Mouse (Mus musculus) midbrain, embryonic 12.5 days (tissue): ENCODE results near the gene Luc7l3. TPM values are rescaled to one million over a fixed set of nuclear protein-coding genes. Genes with fewer than 3 reads are reported as not detected.

Experiments
- ATAC-seq: fragments of 200-750 bp; cut with Nextera tagmentation; 2 replicates; pipeline ENCODE4 v1.8.0; 2017; ENCODE audit warnings: low read depth, moderate TSS enrichment, moderate library complexity; ENCODE audit not compliant: low FRiP score
- H3K27ac ChIP-seq: fragments of 300-500 bp; sonication (generic); replicated peaks from 2 replicates; pipeline ENCODE4 v1.5.1; 2016; ENCODE audit warnings: mild to moderate bottlenecking
- H3K27me3 ChIP-seq: fragments of 300-500 bp; sonication (generic); 2 replicates; pipeline ENCODE4 v1.6.1; 2016; ENCODE audit warnings: mild to moderate bottlenecking
- H3K36me3 ChIP-seq: fragments of 300-500 bp; sonication (generic); 2 replicates; pipeline ENCODE4 v1.6.1; 2016
- H3K4me1 ChIP-seq: fragments of 300-500 bp; sonication (generic); 2 replicates; pipeline ENCODE4 v1.6.1; 2016
- H3K4me2 ChIP-seq: fragments of 300-500 bp; sonication (generic); replicated peaks from 2 replicates; pipeline ENCODE4 v1.6.1; 2016; ENCODE audit warnings: mild to moderate bottlenecking, moderate library complexity
- H3K4me3 ChIP-seq: fragments of 300-500 bp; sonication (generic); 2 replicates; pipeline ENCODE4 v1.5.1; 2016; ENCODE audit warnings: mild to moderate bottlenecking
- H3K9ac ChIP-seq: fragments of 300-500 bp; sonication (generic); replicated peaks from 2 replicates; pipeline ENCODE4 v1.6.1; 2016; ENCODE audit warnings: mild to moderate bottlenecking, moderate library complexity
- H3K9me3 ChIP-seq: fragments of 300-500 bp; sonication (generic); 2 replicates; pipeline ENCODE4 v1.6.1; 2016; ENCODE audit warnings: mild to moderate bottlenecking
- WGBS: fragments of 180-500 bp; shearing (Covaris S2); methylation state at CpG from one replicate; pipeline ENCODE4 v1.1.7; 2016; 5-methylcytosine and 5-hydroxymethylcytosine counted together
- polyA plus RNA-seq: library from polyadenylated mRNA; unstranded; fragments of >200 nt; fragmentation: Nextera tagmentation; extraction: Ambion mirVana; gene quantifications from 2 replicates; pipeline ENCODE4 v1.2.1, GENCODE M21; 2016

Gene Luc7l3
- polyA plus RNA-seq, 1 experiment from 2014 or later: 145 TPM

GRCm38 (mm10) chr11:94265134-94265785 is 56.5 kb downstream of the Luc7l3 start:
- Histone ChIP-seq H3K4me1 (peaks cover 10% of the 10 kb centered on the region; the same call in 1 of the 2 replicates), H3K9ac (peak overlapping the region; percentile 34; the same call in 1 of the 2 replicates), H3K36me3 (no peaks in the 10 kb centered on the region), H3K9me3 (no peaks in the 10 kb centered on the region), H3K4me2 (peak overlapping the region; percentile 61), H3K27ac (no peak overlapping the region), H3K4me3 (peak overlapping the region; percentile 39), H3K27me3 (no peaks in the 10 kb centered on the region)
- peak; percentile 54; the same call in 1 of the 2 replicates for ATAC-seq
- WGBS: 2% methylated on average over 18 of the region's 18 CpGs

GRCm38 (mm10) chr11:94261585-94262370 is 60.0 kb downstream of the Luc7l3 start:
- H3K27ac ChIP-seq: no peak overlapping the region
- ATAC-seq: no peak
- no peaks in the 10 kb centered on the region for H3K27me3 ChIP-seq
- H3K4me2 ChIP-seq: no peak overlapping the region
- H3K4me1 ChIP-seq: peaks cover 10% of the 10 kb centered on the region; the same call in 1 of the 2 replicates
- H3K4me3 ChIP-seq: no peak overlapping the region
- H3K9me3 ChIP-seq: no peaks in the 10 kb centered on the region
- no peaks in the 10 kb centered on the region for H3K36me3 ChIP-seq
- H3K9ac ChIP-seq: no peak overlapping the region
- WGBS: 72% methylated on average over 6 of the region's 6 CpGs

- H3K4me3 ChIP-seq: no peak overlapping the region
- H3K4me2 ChIP-seq: no peak overlapping the region
- no peaks in the 10 kb centered on the region for H3K36me3 ChIP-seq
- no peak overlapping the region for H3K27ac ChIP-seq
- no peaks in the 10 kb centered on the region for H3K9me3 ChIP-seq
- 53% methylated on average over 4 of the region's 4 CpGs for WGBS
- H3K9ac ChIP-seq: no peak overlapping the region
- no peak for ATAC-seq
- H3K27me3 ChIP-seq: no peaks in the 10 kb centered on the region
- H3K4me1 ChIP-seq: 0 out of 2 replicates have a peak, but pooled peaks cover 3% of the 10 kb centered on the region
Observed at GRCm38 (mm10) chr11:94259814-94260213, 62.0 kb downstream of the Luc7l3 start.

GRCm38 (mm10) chr11:94257987-94258386 is 63.8 kb downstream of the Luc7l3 start:
- no peaks in the 10 kb centered on the region for H3K27me3 ChIP-seq
- WGBS: 89% methylated on average over 14 of the region's 14 CpGs
- no peak for ATAC-seq
- H3K9me3 ChIP-seq: no peaks in the 10 kb centered on the region
- H3K36me3 ChIP-seq: no peaks in the 10 kb centered on the region
- H3K27ac ChIP-seq: no peak overlapping the region
- no peak overlapping the region for H3K4me3 ChIP-seq
- H3K9ac ChIP-seq: no peak overlapping the region
- H3K4me2 ChIP-seq: no peak overlapping the region
- H3K4me1 ChIP-seq: no peaks in the 10 kb centered on the region

- no peak overlapping the region for H3K4me2 ChIP-seq
- no peak overlapping the region for H3K9ac ChIP-seq
- no peaks in the 10 kb centered on the region for H3K4me1 ChIP-seq
- no peak overlapping the region for H3K27ac ChIP-seq
- no peak overlapping the region for H3K4me3 ChIP-seq
- WGBS: 76% methylated on average over 5 of the region's 5 CpGs
- ATAC-seq: no peak
- no peaks in the 10 kb centered on the region for H3K27me3 ChIP-seq
- H3K36me3 ChIP-seq: no peaks in the 10 kb centered on the region
- H3K9me3 ChIP-seq: no peaks in the 10 kb centered on the region
Observed at GRCm38 (mm10) chr11:94255733-94256132, 66.1 kb downstream of the Luc7l3 start.

DNA sequence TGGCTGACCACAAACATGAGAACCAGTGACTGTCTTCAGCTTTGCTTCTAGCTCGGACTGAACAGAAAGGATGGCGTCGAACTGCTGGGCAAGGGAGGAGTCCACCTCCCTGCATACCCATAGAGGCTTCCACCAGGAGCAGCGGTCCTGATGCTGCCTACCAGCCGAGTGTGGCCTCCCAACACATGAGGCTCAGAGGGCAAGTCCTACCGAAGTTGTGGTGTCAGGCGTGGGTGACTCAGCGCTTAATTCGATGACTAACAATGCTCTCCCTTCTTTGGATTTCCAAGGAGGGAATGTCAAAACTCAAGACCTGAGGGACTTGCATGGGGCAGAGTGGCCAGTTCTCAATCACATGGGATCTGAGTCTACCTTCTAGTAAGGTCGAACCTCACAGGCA is 68.1 kb downstream of the Luc7l3 start:
- Histone ChIP-seq H3K4me1 (no peaks in the 10 kb centered on the region), H3K4me3 (no peak overlapping the region), H3K36me3 (no peaks in the 10 kb centered on the region), H3K9ac (no peak overlapping the region), H3K27ac (no peak overlapping the region), H3K4me2 (no peak overlapping the region), H3K27me3 (no peaks in the 10 kb centered on the region), H3K9me3 (no peaks in the 10 kb centered on the region)
- WGBS: 87% methylated on average over 10 of the region's 10 CpGs
- ATAC-seq: no peak

DNA sequence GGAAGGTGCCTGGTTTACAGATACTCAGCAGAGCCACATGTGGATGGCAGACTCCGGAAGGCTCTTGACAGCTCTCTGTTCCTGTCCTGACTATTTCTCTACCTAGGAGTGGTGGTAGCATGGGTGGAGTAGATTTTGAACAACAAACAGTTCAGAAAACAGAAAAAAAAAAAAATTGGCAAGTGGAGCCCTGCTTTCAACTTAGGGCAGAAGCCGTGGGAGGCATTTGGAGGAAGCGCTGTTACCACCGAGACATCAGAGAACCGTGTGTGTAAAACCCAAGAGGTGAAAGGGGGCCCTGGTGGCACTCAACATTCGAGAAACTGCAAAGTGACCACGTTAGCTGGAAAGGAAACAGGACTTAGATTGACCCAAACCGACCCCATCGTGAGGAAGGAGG is 68.6 kb downstream of the Luc7l3 start:
- no peak overlapping the region for H3K4me3 ChIP-seq
- H3K4me2 ChIP-seq: no peak overlapping the region
- WGBS: 85% methylated on average over 9 of the region's 9 CpGs
- H3K9me3 ChIP-seq: no peaks in the 10 kb centered on the region
- no peak for ATAC-seq
- H3K27ac ChIP-seq: no peak overlapping the region
- H3K9ac ChIP-seq: no peak overlapping the region
- no peaks in the 10 kb centered on the region for H3K4me1 ChIP-seq
- H3K36me3 ChIP-seq: no peaks in the 10 kb centered on the region
- H3K27me3 ChIP-seq: no peaks in the 10 kb centered on the region

DNA sequence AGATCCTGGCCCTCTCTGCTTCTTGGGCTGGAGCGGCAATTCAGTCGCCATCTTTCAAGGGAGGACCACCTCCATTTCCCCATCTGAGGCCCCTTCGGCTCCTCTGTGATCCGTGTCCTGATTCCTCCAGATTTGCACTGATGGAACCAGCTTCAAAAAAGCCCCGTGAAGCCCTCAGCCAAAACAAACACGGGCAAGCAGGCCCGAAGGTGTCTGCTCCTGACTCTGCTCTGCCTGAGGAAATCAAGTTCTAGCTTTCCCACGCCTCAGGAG is 75.1 kb downstream of the Luc7l3 start:
- 79% methylated on average over 8 of the region's 8 CpGs for WGBS
- no peak overlapping the region for H3K9ac ChIP-seq
- H3K4me1 ChIP-seq: peaks cover 44% of the 10 kb centered on the region
- no peak for ATAC-seq
- no peak overlapping the region for H3K4me2 ChIP-seq
- no peak overlapping the region for H3K4me3 ChIP-seq
- H3K36me3 ChIP-seq: no peaks in the 10 kb centered on the region
- H3K9me3 ChIP-seq: no peaks in the 10 kb centered on the region
- H3K27ac ChIP-seq: peak overlapping the region; percentile 57; the same call in 1 of the 2 replicates
- H3K27me3 ChIP-seq: peaks cover 29% of the 10 kb centered on the region

DNA sequence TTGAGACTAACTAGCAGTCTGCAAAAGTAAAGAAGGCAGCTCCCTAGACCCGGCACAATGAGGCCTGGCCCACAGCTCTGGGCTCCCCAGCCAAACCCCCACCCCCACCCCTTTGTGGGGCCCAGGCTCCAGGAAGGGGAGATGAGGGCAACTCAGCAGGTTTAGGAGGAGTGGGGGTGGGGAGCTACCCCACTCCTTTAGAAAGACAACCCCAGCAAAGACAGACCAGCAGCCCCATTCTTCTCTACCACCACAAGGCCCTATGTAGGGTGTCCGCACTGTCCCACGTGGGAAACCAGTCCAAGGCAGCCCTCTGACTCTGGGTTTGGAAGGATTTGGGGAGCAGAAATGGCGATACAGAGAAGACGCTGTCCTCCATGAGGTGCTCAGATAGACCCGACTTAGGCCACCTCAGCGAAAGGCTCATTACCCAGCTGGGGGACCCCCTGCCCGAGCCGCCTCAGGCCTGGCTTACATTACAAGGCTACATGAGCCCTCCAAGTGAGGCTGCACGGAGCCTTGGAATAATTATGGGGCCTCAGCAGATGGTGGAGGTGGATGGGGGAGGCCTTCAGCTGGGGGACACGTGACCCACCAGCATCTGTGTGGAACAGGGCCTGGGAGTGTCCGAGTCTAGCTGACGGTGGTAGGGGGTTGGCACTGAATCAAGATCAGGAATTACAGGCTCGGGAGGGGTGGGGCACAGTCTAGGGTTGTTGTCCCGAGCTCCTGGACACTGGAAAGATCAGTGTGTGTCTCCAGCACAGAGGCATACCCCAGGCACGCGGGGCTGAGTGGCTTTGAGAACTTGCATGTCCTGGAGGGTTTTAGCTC is 75.6 kb downstream of the Luc7l3 start, which contains the start of gene Wfikkn2:
TSS of gene Wfikkn2 (minus strand) at position 51 of the 834 bp plus-strand sequence.
- peak; percentile 83 for ATAC-seq
- Histone ChIP-seq H3K36me3 (no peaks in the 10 kb centered on the region), H3K9me3 (no peaks in the 10 kb centered on the region), H3K9ac (no peak within 1 kb of the TSS), H3K4me1 (peaks cover 44% of the 10 kb centered on the region), H3K4me2 (no peak within 1 kb of the TSS), H3K27me3 (peaks cover 32% of the 10 kb centered on the region), H3K27ac (peak within 1 kb of the TSS; percentile 62), H3K4me3 (no peak within 1 kb of the TSS)
- 47% methylated on average over 17 of the region's 17 CpGs for WGBS

GRCm38 (mm10) chr11:94244385-94244784 is 77.4 kb downstream of the Luc7l3 start:
- H3K36me3 ChIP-seq: no peaks in the 10 kb centered on the region
- H3K9ac ChIP-seq: no peak overlapping the region
- peaks cover 50% of the 10 kb centered on the region for H3K4me1 ChIP-seq
- no peak overlapping the region for H3K4me2 ChIP-seq
- no peak overlapping the region for H3K4me3 ChIP-seq
- no peaks in the 10 kb centered on the region for H3K9me3 ChIP-seq
- H3K27ac ChIP-seq: no peak overlapping the region; the same call in 1 of the 2 replicates
- 62% methylated on average over 9 of the region's 9 CpGs for WGBS
- H3K27me3 ChIP-seq: peaks cover 32% of the 10 kb centered on the region
- ATAC-seq: no peak

DNA sequence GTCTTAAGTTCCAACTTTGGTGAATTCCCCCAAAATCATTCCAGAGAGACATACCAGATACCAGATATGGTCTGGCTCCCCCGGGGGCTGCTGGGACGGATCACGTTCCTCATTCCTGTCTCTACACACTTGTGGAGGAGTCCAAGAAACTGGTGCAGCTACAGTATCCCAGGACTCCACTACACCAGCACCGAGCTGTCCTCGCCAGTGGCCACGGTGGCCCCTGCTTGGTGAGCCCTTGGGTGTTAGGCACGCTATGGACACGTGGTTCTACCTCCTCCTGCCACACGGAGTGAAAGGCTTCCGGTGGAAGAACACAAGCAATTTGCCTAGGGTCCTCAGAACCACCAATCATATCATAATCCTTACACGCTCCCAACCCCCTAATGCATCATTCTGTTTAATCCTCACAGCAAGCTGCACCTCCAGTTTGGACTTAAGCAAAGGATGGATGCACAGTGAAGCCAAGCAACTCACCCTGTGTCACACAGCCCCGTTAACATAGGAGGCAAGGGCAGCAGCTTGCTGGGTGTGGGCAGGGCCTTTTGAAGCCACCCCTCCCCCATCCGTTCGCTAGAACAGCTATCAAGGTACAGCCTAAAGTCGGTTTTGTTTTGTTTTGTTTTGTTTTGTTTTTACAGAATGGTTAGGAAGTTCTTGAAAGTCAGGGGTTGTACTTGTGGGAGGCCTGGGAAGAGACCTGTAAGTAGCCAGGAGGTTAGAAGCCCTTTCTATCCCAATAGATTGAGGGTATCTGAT is 78.2 kb downstream of the Luc7l3 start:
- H3K9me3 ChIP-seq: no peaks in the 10 kb centered on the region
- H3K9ac ChIP-seq: no peak overlapping the region
- H3K36me3 ChIP-seq: no peaks in the 10 kb centered on the region
- ATAC-seq: no peak
- 32% methylated on average over 15 of the region's 15 CpGs for WGBS
- peak overlapping the region; percentile 52 for H3K4me2 ChIP-seq
- H3K4me3 ChIP-seq: peak overlapping the region; percentile 22; the same call in 1 of the 2 replicates
- H3K27ac ChIP-seq: peak overlapping the region; percentile 22; the same call in 1 of the 2 replicates
- peaks cover 32% of the 10 kb centered on the region for H3K27me3 ChIP-seq
- peaks cover 51% of the 10 kb centered on the region for H3K4me1 ChIP-seq
